Comparison of ENCODE assay signal across 15 mouse cellular contexts in the genomic region with DNA sequence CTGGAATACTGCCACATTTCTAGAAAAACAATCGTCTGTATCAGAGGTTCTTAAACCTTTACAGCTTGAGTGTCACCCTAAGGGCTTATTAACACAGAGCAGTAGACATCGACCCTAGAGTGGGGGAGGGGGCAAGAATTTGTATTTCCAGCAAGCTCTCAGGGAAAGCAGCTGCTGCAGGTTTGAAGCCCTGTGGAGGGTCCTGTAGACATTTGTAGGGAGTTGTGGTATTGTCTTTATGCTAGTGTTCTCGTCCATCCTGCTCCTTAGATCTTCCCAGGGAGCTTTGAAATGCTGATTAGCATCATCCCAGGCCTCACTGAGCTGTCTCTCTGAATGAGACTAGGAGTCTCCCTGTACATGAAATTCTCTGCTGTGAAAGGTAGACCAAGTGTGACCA.
"Had no signal": no experiment of that assay in that cellular context is flagged by ENCODE, and none has a peak within 500 bp of the region (broad histone marks: within the 10 kb centered on the region; RNA-seq: fewer than 3 reads in every experiment).

No protein-coding gene starts in this region.

- DNase-seq: gastrocnemius, adult 2 months; gastrocnemius, postnatal 10 days; gastrocnemius, postnatal 25 days; heart, adult 18-20 months; heart, postnatal 14 days; heart, postnatal 36 days; kidney, adult 11 months; kidney, adult 2 months; kidney, adult 9 months; kidney, postnatal 14 days; kidney, postnatal 36 days; layer of hippocampus, adult 9-11 months; layer of hippocampus, postnatal 36 days; left cerebral cortex, postnatal 4 days; liver, embryonic 13.5 days had no signal
